Mouse (Mus musculus) lung, postnatal 0 days (tissue): ENCODE results near the gene Phf1.

Source experiments
- CTCF ChIP-seq: IDR thresholded peaks from 2 replicates; pipeline ENCODE4 v1.5.1; 2016; ENCODE audit warnings: antibody characterized with exemption, mild to moderate bottlenecking
- EP300 ChIP-seq: IDR thresholded peaks from 2 replicates; pipeline ENCODE4 v1.6.1; 2016; ENCODE audit warnings: antibody characterized with exemption, mild to moderate bottlenecking, control low read depth

- TF ChIP-seq CTCF (peak; percentile 14; the same call in 1 of the 2 replicates), EP300 (no peak)
Measured at GRCm38 (mm10) chr17:26932839-26933398, at the start of gene Phf1.
